Mouse (Mus musculus) brain, embryonic 14.5 days (tissue): ENCODE measurements around the gene Syt12. TPM values are rescaled to one million over a fixed set of nuclear protein-coding genes. Genes with fewer than 3 reads are reported as not detected.

Experiments
- DNase-seq: peaks from one replicate; pipeline ENCODE4 v3.0.0-alpha.2; 2011; ENCODE audit warnings: low read depth
- CTCF ChIP-seq: fragments of 200-500 bp; IDR thresholded peaks from 2 replicates; pipeline ENCODE4 v1.5.1; 2012; ENCODE audit warnings: inconsistent platforms, mild to moderate bottlenecking, moderate library complexity, borderline replicate concordance; ENCODE audit not compliant: insufficient read depth, insufficient read length; ENCODE audit errors: extremely low read depth
- POLR2A ChIP-seq: fragments of 200-500 bp; IDR thresholded peaks from 2 replicates; pipeline ENCODE4 v1.6.1; 2012; ENCODE audit warnings: mild to moderate bottlenecking, inconsistent platforms, borderline replicate concordance; ENCODE audit not compliant: poor library complexity, insufficient read depth, insufficient read length, severe bottlenecking; ENCODE audit errors: extremely low read depth
- polyA plus RNA-seq: library from polyadenylated mRNA; depleted of rRNA; stranded (reverse); fragments of >200 nt; gene quantifications from 2 replicates; pipeline ENCODE4 v1.2.3, GENCODE M21; 2012

Syt12 gene
- polyA plus RNA-seq, 1 experiment, result 2.9 TPM

DNA sequence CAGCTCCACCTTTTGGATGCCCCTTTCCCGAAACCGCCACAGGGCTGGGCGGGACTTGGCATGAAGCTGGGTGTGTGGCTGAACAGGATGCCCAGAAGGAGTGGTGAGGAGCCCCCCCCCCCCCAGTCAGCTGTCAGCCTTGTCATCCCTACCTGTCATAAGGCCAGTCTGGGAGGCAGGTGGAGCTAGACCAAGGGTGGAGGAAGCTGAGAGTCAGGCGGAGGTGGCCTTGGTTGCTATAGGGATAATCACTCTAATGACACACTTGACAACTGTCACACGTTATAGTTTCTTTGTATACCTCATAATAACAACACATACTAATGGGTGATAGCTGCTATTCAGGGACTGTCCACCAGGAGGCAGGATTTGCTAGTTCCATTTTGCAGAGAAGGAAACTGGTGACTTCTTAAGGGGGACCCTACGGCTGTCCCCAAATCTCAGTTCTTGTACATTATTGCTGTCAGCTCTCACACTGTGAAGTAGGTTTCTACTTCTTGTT is 36.1 kb downstream of the Syt12 start:
- TF ChIP-seq CTCF, result peak; percentile 52; the same call in 1 of the 2 replicates
- TF ChIP-seq POLR2A, result no peak
- peak; percentile 49 for DNase-seq

DNA sequence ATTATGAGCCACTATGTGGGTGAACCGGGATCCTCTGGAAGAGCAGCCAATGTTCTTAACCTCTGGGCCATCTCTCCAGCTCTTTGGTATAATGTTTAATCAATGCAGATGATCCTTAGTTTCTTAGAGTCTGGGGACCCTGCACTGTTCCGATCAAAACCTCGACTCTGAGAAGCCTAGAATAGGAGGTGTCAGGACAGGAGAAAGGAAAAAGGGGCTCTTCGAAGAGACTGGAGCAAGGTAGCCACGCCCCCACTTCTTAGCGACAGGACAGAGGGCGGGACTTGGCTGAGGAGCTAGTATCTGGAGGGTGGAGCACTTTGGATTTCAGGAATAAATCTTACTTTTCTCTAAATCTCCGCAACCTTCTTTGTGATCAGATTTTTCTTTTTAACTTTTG is 37.0 kb downstream of the Syt12 start:
- TF ChIP-seq POLR2A (no peak), CTCF (no peak)
- peak; percentile 46 for DNase-seq

DNA sequence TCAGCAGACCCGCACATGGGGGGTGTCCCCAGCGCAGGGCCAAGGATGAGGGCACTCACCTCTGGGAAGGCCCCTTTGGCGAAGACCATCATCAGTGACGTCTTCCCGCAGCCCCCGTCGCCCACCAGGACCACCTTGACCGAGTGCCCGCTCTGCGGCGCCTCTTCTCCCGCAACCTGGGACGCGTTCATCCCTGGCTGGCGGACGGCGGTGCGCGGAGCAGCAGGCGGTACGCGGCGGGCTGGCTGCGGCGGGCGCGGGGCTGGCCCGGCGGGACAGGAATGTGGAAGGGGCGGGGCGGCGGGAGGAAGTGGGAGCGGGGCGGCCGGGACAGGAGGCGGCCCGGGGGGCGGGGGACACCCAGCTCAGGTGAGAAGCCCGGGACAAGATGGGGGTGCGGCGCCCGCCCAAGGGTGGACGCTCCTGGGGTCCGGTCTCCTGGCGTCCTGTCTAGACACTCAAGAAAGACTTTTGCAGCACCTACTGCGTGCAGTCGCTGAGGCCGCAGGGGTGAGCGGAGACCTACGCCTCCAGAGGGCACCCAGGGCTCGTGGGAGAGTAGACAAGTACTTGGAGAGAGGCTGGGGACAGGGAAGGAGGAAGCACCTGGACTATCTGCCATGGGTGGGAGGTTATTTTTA is 38.0 kb downstream of the Syt12 start, which contains the start of gene Rhod:
Gene Rhod (minus strand): TSS at position 272 of the 641 bp plus-strand sequence.
- TF ChIP-seq POLR2A, result no peak
- no peak for TF ChIP-seq CTCF
- DNase-seq, result peak; percentile 24

- no peak for TF ChIP-seq POLR2A
- no peak for TF ChIP-seq CTCF
- DNase-seq, result peak; percentile 12
Observed at GRCm38 (mm10) chr19:4438791-4439160, 38.5 kb downstream of the Syt12 start.

GRCm38 (mm10) chr19:4437886-4438285 is 39.4 kb downstream of the Syt12 start:
- TF ChIP-seq POLR2A (no peak), CTCF (no peak)
- no peak for DNase-seq

- DNase-seq, result no peak
- no peak for TF ChIP-seq CTCF
- no peak for TF ChIP-seq POLR2A
Observed at GRCm38 (mm10) chr19:4436254-4436653, 41.0 kb downstream of the Syt12 start.

DNA sequence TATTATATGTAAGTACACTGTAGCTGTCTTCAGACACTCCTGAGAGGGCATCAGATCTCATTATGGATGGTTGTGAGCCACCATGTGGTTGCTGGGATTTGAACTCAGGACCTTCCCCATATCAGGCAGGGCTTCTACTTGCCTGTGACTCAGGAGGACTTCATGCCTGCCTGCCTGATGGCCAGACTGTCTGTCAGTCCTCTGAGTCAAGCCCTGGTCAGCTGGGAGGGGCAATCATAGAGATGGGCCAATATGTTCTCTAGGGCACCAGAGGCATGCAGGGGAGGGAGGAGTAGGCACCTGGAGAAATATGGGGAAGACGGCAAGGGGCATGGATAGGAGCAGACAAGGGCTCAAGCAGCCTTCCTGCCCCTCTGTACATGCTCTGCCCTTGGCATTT is 42.2 kb downstream of the Syt12 start:
- no peak for DNase-seq
- no peak for TF ChIP-seq CTCF
- TF ChIP-seq POLR2A, result no peak

DNA sequence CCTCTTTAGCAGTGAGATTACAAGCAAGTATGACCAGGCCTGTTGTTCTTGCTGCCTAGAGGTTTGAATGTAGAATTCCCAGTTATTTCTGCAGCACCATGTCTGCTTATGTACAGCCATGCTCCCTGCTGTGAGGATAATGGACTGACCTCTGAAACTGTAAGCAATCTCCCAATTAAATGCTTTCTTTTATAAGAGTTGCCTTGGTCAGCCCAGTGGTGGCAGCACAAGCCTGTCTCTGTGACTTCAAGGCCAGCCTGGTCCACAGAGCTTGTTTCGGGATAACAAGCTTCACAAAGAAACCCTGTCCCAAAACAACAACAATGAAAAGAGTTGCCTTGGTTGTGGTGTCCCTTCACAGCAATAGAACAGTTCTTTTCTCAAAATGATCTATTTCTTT is 43.5 kb downstream of the Syt12 start:
- TF ChIP-seq CTCF, result no peak
- DNase-seq, result peak; percentile 3

DNA sequence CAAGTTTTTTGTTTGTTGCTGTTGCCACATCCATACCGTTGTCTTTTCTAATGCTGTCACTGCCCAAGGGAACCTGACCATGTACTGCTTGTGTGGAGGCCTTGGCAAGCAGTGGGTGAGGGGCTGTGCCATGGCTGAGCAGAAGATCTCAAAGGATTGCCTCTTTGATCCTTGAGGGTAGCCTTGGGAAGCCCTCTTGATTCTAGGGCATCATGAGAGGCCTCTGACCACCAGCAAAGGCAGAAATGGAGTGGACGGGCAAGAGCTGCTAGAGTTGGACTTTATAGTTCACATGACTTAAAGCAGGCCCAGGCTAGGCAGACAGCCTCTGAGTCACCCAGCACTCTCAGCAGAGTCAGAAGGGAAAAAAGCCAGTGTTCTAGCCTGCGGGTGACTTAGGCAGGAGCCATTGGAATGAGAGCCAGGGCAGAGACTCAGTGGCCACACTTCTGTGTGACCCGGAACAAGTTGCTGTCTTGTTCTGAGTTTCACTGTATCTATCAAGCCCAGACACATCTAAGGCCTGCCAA is 47.1 kb downstream of the Syt12 start:
- no peak for DNase-seq
- TF ChIP-seq CTCF (no peak), POLR2A (no peak)

GRCm38 (mm10) chr19:4425610-4426366 is 51.5 kb downstream of the Syt12 start:
- peak; percentile 28 for DNase-seq
- TF ChIP-seq POLR2A, result no peak
- TF ChIP-seq CTCF, result peak; percentile 50; the same call in 1 of the 2 replicates

DNA sequence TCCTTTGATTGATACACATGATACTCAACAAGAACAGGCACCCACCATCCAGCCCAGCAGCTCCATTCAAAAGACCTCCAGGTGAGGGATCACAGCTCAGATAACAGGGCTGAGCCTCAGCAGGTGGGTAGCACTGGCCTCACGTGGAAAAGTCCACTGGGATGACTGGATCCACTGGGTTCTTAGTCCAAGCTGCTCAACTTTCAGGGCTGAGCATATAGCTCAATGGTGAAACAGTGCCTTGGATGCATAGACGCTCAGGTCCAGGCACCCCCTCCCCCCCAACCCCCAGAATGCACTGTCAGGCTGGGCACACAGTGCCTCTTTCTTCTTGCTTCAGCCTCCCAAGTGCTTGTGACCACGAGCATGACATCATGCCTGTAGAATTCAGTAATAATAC is 54.2 kb downstream of the Syt12 start:
- DNase-seq, result peak; percentile 3
- TF ChIP-seq CTCF (no peak), POLR2A (no peak)

DNA sequence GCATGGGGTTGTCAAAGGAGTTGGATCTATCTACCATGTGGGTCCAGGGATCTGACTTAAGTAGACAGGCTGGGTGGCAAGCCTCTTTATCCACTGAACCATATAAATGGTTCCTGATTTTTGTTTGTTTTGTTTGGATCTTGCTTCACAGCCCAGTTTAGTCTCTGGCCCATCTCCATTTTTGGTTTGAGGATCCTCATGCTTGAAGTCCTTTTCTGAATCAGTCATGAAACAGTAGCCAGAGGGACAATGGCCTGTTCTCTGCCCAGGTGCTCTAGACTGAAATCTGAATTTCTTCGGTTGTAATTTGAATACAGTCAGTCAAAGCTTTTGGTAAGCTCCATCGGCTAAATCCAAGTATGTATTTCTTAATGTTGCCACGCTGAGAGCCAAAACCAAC is 54.7 kb downstream of the Syt12 start:
- TF ChIP-seq POLR2A (no peak), CTCF (no peak)
- DNase-seq, result no peak

- TF ChIP-seq POLR2A (no peak), CTCF (no peak)
- no peak for DNase-seq
Observed at GRCm38 (mm10) chr19:4420153-4420910, 56.9 kb downstream of the Syt12 start.
